Mouse (Mus musculus) telencephalon, adult 2 months (tissue): ENCODE data around the gene Gm12355.

Experiments
- DNase-seq: peaks from one replicate; pipeline ENCODE4 v3.0.0-alpha.2; 2011; ENCODE audit warnings: low read depth, low spot score

Gm12355 gene

DNA sequence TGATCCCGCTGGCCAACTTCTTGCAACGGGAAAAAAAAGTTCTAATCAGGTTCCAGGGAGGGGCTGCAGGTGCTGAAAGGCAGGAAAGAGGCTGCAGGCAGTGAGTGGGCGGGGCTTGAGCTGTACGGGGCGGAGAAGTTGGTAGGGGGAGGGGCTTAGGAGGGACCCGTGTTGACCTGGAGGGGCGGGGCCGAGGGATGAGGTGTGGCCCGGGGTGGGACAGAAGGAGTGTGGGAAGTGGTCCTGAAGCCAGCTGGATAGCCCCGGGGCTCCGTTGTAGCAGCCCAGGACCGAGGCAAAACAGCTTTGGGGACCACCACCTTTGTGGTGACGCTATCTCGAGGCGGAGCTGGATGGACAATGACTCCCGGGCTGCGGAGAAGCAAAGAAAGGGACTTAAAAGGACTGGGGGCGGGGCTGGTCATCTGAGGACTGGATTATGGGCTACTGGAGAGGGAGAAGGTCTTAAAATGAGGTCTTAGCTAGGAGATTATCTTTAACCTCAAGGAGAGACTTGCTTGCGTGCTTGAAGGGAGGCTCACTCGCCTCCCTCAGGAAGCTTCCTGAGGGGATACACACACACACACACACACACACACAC is 23.3 kb downstream of the Gm12355 start:
- no peak for DNase-seq

DNA sequence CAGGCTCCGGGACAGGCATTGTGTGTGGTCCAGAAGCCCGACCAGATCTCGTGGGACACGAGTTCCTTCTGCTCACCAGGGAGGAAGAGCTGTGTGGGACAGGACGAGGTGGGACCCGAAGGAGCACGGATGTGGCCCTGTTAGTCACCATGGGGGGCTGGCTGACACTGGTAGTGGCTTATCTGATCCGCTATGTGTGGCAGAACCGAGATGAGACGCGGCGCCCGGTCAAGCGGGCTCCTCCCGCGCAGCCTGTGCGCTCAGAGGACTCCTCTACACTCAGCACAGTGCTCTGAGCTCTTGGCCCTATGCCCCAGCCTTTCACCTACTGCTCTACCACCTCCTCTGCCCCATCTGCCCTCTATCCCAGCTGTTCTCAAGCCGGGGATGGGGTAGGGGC is 26.2 kb downstream of the Gm12355 start:
- no peak for DNase-seq

DNA sequence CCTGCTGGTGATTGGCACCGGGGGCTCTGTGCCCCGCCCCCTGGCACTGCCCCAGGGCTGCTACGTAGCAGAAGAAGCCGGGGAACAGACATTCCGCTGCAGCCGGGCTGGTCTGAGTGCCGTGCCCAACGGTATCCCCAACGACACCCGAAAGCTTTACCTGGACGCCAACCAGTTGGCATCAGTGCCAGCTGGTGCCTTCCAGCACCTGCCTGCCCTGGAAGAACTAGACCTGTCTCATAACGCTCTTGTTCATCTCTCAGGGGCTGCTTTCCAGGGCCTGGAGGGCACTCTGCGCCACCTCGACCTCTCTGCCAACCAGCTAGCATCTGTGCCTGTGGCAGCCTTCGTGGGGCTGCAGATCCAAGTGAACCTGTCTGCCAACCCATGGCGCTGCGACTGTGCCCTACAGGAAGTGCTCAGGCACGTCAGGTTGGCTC is 26.6 kb downstream of the Gm12355 start:
- DNase-seq, result no peak

DNA sequence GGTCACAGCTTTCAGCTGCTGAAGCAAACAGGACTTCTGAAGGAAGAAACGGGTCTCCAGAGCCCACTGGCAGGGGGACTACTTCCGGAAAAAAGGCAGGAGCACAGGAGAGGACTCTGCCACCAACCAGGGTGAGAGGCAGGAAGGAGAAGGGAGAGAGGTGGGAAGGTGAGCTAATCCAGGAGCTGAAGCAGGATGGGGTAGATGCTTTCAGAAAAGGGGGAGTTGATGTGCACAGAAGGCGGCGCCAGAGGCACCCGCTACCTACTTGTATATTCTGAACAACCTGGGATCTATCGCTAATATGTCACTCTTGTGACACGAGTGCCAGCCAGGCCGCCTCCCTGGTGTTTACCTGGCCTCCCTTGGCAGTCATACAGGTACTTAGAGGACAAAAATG is 27.5 kb downstream of the Gm12355 start, which contains the start of gene Lrrc3c:
TSS of gene Lrrc3c (plus strand) at position 301 of the 400 bp plus-strand sequence.
- DNase-seq, result no peak

DNA sequence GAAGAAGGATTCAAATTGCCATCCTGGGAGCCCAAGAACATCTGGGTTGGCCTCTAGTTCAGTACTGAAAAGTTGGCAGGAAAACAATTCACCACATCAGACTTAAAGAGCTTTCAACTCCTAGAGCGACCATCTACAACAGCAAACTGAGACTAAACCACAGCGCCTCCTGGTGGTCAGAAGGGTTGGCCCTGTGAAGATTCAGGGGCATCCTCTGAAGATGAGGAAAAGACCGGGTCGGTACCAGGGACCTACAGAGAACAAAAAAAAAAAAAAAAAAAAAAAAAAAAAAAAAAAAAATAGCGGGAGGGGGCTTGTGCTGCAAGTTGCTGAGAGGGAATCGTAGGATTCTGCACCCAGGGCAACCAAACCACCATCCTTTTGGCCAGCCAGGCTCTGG is 28.1 kb downstream of the Gm12355 start:
- peak; percentile 6 for DNase-seq

DNA sequence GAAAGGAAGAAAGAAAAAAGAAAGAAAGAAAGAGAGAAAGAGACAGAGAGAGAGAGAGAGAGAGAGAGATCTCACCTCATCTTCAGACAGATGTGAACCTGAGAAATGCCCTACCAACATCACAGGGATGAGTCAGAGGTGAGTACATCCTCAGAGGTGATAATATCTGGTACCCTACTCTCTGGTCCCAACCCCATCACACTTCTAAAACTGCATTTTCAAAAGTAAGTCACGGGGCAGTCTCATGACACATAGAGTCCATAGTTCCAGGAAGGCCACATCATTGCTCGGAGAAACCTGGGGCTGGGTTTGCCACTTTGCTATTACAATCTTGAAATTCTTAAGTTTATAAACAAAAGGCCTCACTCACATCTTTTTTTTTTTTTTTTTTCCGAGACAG is 29.5 kb downstream of the Gm12355 start:
- DNase-seq, result no peak

DNA sequence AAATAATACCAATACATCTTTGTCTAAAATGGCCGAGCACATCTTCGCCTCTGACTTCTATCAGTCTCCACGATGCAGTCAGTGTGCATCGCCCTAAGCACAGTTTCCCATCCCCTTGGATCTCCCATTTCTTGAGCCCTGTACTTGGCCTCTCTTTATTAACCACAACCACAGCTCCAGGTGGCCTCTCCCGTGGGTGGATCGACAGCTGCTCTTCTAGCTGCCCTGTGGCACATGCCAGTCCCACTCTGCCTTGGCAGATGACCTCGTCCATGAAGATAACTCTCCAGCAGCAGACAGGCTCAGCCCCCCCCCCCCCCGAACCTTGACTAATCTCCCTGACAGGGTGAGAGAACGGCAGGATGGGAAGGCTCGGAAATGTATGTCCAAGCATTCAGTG is 30.0 kb downstream of the Gm12355 start:
- no peak for DNase-seq

DNA sequence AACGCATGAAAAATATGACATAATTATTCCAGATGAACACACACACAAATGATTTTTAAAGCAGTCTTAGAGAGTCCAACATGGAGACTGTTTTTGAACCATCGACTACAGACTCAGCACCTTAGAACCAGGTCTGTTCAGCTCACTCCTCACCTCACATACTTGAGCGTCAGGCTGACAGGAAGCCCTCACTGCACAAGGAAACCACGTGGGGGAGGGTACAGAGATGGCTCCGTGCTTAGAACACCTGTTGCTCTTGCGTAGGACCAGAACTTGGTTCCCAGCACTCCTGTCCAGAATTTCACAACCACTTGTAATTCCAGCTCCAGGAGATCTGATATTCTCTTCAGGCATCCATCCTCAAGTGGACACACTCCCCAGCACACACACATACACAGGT is 30.4 kb downstream of the Gm12355 start:
- DNase-seq, result no peak

DNA sequence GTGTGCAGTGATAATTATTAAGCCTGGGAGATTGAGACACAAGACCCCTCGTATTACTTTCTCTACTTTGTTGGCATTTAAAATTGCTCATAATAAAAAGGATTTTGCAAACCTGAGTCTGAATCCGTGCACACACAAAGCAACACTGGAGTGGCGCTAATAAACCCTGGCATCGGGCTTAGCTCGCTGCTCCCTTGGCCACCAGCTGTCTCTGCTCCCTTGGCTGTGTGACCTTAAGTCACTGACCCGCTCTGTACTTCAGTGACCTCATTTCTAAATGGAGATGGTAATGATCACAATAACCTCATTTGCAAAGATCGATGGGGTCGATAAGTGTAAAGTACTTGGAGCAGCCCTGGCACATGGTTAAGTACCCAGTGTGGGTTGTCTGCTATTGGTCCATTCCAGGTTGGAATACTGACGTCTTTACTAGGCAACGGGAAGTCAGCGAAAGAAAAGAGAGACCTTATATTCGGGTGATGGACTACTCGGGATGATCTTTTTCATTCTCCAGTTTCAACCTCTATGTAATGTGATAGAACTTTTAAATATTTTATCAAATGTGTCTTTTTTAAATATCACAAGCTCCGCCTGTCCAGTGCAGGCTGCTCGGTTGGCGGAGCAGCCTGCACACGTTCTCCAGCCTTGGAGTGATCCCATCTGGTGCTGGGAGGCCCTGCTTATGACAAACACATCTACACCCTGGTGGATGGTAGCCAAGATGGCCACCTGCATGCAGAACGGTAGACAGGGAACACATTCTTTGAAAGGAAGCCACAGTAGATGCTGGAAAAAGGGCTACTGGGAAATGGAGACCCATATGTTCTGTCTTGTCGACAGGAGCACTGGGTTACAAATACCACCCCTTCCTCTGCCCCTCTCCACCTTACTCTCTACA is 34.7 kb downstream of the Gm12355 start:
- DNase-seq, result no peak

DNA sequence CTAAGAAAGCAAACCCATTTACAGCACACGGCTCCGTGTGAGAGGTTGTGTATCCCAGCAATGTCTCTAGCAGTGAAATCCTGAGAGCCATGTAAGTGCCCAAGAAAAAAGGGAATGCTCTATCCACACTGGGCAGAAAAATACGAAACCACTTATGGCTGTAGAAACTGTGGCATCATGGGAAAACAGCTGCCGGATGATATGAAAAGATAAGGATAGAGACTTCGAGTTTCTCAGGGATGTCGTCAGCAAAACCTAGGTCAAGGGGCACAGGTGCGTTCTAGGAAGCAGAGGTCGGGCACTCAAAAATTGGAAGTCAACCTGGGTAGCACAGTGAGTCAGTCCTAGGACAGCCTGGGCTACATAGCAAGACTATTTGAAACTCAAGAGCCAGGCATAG is 36.2 kb downstream of the Gm12355 start:
- DNase-seq, result no peak

DNA sequence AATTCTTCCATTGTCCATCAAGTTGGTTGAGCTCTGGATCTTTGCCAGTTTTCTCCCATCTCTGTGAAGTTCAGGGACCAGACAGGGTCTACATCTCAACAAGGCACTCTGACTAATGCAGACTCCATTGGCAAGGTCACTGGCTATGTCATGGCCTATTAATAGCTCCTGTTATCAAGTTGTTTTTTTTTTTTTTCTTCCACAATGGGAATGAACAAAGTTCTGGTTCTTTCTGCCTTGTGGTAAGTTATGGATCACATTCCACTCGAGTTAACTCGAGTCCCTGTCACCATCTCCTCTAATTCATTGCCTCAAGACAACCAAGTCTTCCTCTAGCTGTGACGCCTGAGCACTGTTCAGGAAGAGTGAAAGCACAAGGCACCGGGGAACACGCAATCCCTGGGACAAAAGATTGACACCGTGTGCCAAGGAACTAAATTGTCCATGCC is 36.6 kb downstream of the Gm12355 start:
- DNase-seq, result no peak

DNA sequence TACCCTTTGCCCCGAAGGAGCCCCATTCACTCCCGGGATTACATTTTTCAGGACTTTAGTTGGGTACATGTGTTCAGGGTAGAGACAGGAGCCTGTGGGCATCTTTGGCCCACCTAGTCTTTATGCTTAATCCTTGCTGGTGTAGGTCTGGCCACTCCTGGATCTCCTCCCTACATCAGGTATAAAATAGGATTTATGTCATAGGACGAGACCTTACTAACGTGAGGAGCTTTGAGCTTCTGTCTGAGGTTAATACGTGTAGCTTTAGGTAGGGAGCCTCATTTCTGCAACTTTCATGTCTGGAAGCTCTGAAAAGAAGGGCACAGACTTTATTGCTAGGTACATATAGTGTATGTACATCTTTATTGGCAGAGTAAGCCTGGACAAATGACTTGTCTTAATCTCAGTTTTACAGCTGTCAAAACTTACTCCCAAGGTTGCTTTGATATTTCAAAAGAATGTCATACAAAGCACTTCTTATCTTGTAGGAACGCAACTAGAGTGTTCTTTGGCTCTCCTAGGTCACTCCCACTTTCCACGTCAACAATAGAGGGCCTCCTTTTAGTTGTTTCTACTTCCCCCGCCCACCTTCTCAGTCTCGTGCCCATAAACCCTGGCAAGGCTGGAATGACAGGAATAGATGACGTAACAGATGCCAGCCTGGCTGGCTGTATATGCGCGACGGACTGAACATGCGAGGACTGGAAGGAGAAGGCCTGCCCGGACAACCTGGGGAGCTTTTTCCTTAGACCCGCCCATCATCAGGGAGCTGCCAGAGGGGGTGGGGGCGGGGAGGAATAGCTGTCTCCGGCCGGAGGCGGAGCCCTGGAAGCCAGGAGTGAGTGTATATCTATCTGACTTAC is 37.5 kb downstream of the Gm12355 start:
- DNase-seq, result peak; percentile 39

DNA sequence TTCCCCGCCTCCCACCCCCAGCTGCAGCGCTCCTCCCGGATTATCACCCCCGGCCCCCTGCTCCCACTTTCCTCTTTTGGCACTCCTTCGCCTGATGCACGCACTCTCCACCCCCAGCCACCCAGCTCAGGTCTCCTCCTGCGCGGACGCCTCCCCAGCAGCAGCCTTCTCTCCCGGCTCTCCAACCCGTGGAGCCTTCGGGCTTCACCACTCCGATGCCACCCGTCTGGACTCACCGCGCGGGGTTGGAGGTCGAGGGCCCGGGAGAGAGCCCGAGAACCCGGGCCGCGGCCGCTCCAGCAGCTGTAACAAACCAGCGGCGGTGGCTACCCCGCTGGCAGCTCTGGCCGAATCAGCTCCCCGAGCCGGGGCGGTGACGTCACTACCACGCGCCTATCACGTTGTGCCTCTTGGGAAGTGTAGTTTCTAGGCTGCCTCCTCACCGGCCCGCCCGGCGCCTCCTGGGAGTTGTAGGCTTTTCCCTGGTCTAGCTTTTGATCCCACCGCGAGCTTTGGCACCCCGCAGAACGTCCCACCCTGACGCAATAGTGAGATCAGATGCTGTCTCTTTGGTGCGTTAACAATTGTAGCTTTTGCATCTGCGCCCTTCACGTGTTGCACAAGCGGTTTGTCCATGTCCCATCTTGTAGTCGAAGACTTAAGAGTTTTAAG is 38.4 kb downstream of the Gm12355 start, which contains the start of gene Ormdl3:
TSS of gene Ormdl3 (minus strand) at position 477 of the 672 bp plus-strand sequence.
- DNase-seq, result peak; percentile 93

DNA sequence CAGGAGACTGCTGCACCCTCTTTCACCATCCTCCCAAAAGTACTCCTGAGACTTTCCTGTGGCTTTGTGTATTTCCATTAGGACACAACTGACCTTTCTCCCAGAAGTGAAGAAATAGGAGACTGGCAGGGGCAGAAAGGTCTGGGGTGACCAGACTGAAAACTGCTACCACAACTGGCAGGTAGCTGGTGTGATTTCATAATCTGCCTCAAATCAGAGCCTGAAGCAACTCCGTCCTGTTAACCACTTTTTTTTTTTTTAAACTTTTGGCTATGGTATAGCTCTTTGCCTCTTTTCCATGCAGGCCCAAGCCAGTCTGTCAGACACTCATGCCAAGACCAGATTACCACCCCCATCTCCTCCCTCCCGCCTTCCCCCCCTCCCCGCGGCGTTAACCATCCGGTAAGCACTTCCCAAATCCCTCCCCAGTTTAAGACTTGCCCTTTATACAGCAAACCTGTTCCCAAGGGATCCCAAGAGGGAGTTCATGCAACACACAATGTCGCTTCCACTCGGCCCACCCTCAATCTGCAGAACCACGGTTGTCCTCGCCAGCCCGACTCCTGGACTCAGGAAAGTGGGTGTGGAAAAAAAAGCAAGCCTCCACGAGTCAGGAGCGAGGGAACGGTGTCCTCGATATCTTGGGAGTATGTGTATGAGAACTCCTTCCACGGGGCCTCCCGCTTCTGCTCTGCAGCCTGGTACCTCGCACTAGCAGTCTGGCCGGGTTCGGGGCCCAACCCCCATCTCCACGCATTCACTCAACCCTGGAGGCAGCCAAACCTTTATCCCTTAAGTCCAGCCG is 39.2 kb downstream of the Gm12355 start:
- no peak for DNase-seq

DNA sequence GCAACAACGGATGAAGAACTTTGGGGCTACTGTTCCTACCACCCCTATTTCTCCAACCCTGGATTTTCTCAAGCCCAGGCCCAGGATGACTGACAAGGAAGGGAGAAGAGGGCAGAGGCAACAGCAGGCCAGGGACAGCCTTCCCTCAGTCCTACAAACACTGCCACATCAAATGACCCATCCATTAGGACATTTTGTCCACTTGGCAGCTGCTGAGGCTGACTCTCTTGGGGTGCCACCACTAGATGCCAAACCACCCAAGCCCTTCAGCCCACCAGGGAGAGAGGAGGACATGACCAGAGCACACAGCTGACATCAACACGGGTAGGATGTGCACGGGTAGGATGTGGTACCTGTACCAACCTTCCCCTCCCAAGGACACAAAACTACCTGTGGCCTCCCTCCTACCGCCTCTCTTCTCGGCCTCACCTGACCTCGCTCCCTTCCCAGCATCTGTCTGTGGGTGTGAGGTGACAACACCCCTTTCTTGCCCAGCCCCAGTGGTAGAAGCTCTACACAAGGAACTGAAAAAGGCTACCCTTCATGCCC is 40.8 kb downstream of the Gm12355 start:
- DNase-seq, result no peak

DNA sequence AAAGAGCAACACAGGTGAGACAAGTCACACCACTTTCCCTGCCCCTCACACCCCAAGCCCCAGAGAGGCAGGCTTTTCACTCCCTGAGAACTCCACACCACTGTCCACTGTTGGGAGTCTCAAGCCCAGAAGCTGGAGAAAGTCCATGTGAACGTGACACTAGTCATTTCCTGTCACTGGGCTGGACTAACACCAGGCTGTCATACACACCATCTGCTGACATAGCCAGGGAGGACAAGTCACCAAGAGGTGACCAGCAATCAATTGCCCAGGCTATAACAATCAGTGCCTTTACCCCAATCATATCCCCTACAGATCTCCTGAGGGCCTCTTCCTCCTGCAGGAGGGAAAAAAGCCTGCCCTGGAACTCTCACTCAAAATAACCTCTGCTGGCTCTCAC is 41.3 kb downstream of the Gm12355 start:
- DNase-seq, result no peak

DNA sequence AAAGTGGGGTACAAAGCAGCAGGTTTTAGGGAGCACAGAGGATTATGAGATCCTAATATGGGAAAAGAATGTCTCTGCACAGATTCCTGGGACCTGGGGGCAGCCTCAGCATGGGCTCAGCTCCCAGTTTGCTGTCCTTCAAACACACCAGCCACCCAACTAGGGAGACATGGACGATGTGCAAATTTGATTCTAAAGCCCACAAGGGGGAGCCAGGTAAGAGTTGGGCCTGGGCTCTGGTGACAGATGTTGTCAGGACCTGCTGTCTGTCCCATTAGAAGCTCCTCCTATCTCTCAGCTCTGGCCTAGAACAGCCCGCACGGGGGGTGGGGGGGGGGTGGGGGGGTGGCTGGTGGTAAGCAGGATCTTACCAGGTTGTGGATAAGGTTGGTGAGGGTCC is 41.9 kb downstream of the Gm12355 start:
- no peak for DNase-seq

DNA sequence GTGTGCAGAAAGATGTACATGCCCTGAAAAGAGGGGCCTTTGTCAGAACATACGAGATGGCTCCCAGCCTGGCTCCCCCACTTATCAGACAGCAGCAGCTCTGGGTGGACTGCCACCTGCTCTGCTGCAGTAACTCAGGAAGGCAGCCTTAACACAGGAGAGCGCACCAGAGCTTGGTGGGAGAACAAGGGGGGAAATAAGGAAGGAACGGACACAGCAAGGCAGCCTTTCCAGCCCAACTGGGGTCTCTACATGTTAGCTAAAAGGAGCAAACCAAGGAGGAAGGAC is 42.3 kb downstream of the Gm12355 start:
- DNase-seq, result no peak

DNA sequence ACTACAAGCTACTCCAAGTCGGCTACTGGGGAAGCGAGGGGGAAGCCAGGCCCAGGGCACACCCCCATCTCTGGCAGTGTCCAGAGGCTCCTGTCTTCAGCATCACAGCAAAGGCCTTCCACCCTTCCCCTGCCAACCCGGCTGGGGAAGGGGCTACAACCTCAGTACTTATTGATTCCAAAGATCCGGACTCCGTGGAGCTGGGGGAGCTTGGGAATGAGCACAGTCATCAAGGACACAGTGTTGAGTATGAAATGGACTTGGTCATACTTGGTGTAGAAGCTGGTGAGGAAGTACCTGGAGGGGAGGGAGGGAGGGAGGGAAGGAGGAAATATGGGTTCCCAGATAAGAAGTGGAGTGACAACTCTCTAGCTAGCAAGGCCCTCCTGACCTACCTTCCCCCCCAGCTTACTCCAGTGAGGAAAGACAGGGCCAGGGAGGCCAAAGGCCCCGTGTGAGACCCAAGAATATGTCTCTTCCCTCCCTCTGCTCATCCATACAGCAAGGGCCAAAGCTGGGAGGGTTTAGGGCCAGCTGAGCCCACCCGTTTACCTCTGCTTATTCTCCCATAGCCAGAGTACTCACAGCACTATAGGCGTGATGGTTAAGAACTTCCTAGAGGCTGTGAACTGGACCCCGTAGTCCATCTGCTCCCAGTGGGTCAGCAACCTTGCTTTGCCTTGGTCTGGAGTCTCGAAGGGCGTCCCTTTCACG is 42.8 kb downstream of the Gm12355 start:
- DNase-seq, result no peak

DNA sequence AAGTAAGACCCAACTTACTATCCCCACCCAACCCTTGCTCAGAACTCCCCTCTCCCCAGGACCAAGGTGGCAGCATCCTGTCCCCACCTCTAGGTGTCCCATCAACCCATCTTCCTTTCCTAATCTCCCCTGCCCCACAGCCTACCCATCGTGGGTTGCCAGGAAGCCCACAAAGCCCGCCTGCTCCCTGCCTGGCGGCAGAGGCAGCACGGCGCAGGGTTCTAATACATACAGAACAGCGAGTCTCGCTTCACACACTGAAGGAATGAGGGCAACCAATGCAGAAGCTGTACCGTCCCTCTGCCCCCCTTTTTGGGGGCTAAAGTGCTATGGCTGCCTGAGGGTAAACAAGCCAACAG is 43.5 kb downstream of the Gm12355 start:
- DNase-seq, result no peak
